Mouse (Mus musculus) testis, adult 2 months (tissue): ENCODE results near the gene March5.

ENCODE experiments used
- CTCF ChIP-seq: fragments of 200-500 bp; IDR thresholded peaks from 2 replicates; pipeline ENCODE4 v1.5.1; 2012; ENCODE audit warnings: low read depth, mild to moderate bottlenecking, inconsistent platforms, low read length, moderate library complexity; ENCODE audit not compliant: control insufficient read depth, insufficient read depth, insufficient replicate concordance
- POLR2A ChIP-seq: fragments of 200-500 bp; IDR thresholded peaks from 2 replicates; pipeline ENCODE4 v1.6.1; 2012; ENCODE audit warnings: low read depth, mild to moderate bottlenecking, inconsistent platforms, low read length, moderate library complexity; ENCODE audit not compliant: control insufficient read depth

DNA sequence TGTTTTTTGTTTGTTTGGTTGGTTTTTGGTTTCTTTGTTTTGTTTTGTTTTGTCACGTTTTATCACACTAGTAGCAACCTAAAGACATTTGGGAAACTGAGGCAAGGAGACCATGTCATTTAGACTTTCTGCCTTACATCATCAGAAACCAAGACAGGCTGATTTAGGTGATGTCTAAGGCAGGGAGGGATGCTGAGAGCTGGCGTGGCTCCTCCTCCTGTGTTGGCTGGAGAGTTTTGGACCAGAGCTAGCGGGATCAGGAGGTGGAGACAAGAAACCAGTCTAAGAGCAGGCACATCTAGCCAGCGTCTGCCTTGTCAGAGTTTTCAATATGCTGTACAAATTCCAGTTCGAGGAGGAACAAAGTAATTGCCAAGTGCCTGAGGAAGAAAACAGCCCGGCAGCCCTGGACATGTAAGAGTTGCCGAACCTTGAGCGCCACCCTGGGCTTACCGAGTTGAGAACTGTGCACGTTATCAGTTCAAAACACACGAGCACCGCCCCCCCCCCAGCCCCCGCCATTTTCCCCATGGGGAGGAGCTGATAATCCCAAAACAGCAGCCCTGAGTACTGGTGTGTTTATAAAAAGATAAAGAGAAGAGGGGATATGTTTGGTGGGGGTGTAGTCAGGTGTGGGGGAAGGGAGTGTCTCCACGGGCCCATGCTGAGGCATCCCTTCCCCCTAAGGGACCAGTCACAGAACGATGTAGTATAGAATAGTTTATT is 30.5 kb downstream of the March5 start:
- TF ChIP-seq POLR2A: no peak
- no peak for TF ChIP-seq CTCF
